Mouse (Mus musculus) heart, embryonic 13.5 days (tissue): ENCODE measurements around the gene Acvr1b. TPM values are rescaled to one million over a fixed set of nuclear protein-coding genes. Genes with fewer than 3 reads are reported as not detected.

ENCODE experiments used
- ATAC-seq: fragments of 200-750 bp; cut with Nextera tagmentation; 2 replicates; pipeline ENCODE4 v1.8.0; 2017; ENCODE audit warnings: moderate TSS enrichment; ENCODE audit not compliant: insufficient number of reproducible peaks, low FRiP score, low TSS enrichment; ENCODE audit errors: extremely low read depth
- H3K27ac ChIP-seq: fragments of 300-500 bp; sonication (generic); replicated peaks from 2 replicates; pipeline ENCODE4 v1.5.1; 2015; ENCODE audit warnings: moderate library complexity, mild to moderate bottlenecking, inconsistent platforms
- H3K27me3 ChIP-seq: fragments of 300-500 bp; sonication (generic); replicated peaks from 2 replicates; pipeline ENCODE4 v1.6.1; 2015; ENCODE audit warnings: mild to moderate bottlenecking, inconsistent platforms
- H3K36me3 ChIP-seq: fragments of 300-500 bp; sonication (generic); 2 replicates; pipeline ENCODE4 v1.6.1; 2015; ENCODE audit warnings: mild to moderate bottlenecking, inconsistent platforms
- H3K4me1 ChIP-seq: fragments of 300-500 bp; sonication (generic); 2 replicates; pipeline ENCODE4 v1.6.1; 2015; ENCODE audit warnings: inconsistent platforms
- H3K4me2 ChIP-seq: fragments of 300-500 bp; sonication (generic); 2 replicates; pipeline ENCODE4 v1.6.1; 2015; ENCODE audit warnings: inconsistent platforms, mild to moderate bottlenecking, moderate library complexity
- H3K4me3 ChIP-seq: fragments of 300-500 bp; sonication (generic); 2 replicates; pipeline ENCODE4 v1.5.1; 2015; ENCODE audit warnings: moderate library complexity, mild to moderate bottlenecking, inconsistent platforms
- H3K9ac ChIP-seq: fragments of 300-500 bp; sonication (generic); 2 replicates; pipeline ENCODE4 v1.6.1; 2015; ENCODE audit warnings: inconsistent platforms, mild to moderate bottlenecking, moderate library complexity
- H3K9me3 ChIP-seq: fragments of 300-500 bp; sonication (generic); 2 replicates; pipeline ENCODE4 v1.6.1; 2016; ENCODE audit warnings: inconsistent platforms
- WGBS: fragments of 180-500 bp; shearing (Covaris S2); methylation state at CpG from one replicate; pipeline ENCODE4 v1.1.7; 2015; ENCODE audit warnings: mixed read lengths; 5-methylcytosine and 5-hydroxymethylcytosine counted together
- polyA plus RNA-seq: library from polyadenylated mRNA; unstranded; fragments of >200 nt; fragmentation: Nextera tagmentation; extraction: Ambion mirVana; gene quantifications from 2 replicates; pipeline ENCODE4 v1.2.1, GENCODE M21; 2015

The Acvr1b gene
- polyA plus RNA-seq, 1 experiment from 2014 or later: 5.4 TPM

DNA sequence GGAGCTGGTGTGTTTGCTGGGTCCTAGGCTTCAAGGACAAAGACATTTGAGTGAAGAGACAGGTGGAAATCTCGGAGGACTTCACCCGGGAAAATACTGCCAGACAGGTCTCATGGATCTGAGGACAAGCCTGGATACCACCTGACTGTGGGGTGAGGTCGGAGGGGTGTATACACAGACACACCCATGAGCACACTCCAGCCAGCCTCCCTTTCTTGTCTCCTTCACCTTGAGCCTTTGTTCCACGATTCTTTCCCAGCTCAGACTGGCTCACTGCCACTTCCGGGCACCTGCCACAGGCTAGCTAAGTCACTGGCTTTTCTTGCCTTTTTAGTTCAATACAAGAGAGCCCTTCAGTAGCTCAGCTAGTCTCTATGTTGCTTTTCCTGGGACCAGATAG is 9.6 kb upstream of the Acvr1b start:
- H3K9me3 ChIP-seq: no peaks in the 10 kb centered on the region
- ATAC-seq: no peak
- peaks cover 41% of the 10 kb centered on the region for H3K4me1 ChIP-seq
- H3K4me3 ChIP-seq: no peak overlapping the region
- H3K27ac ChIP-seq: no peak overlapping the region
- H3K9ac ChIP-seq: no peak overlapping the region
- 41% methylated on average over 5 of the region's 5 CpGs for WGBS
- no peaks in the 10 kb centered on the region for H3K36me3 ChIP-seq
- 0 out of 2 replicates have a peak, but pooled peaks cover 12% of the 10 kb centered on the region for H3K27me3 ChIP-seq
- H3K4me2 ChIP-seq: no peak overlapping the region

DNA sequence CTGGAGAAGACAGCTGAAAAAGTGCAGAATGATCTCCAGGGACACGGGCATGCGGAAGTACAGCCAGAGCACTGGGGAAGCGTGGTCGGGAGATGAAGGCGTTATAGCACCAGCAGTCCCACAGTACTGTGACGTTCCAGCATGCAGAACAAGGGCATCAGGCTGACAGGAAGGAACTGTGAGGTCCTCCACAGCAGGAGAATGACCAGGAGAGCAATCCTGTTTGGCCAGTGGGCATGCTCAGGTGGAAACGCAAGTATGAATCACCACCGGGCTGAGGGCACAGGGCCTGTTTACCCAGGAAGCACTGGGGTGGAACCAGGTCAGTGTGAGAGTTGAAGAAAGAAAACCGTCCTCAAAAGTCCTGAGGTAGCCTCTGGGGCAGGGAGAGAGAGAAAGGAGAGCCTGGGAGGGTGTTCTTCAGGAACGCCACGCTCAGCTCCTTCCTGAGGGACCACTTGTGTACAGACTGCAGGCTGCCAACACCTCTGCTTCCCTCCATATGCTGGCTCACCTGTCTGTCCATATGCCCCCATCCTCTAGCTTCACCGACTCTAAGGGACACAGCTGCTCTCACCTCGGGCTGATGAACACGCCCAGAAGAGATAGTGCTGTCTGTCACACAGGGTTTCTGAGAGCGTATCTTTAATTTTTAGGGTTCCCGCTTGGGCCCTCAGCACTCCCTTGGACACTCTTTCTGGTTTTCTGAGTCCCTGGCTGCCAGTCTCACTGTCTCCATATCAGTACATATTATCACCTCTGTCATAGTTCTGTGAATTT is 8.0 kb upstream of the Acvr1b start:
- Histone ChIP-seq H3K36me3 (no peaks in the 10 kb centered on the region), H3K27me3 (0 out of 2 replicates have a peak, but pooled peaks cover 12% of the 10 kb centered on the region), H3K9ac (peak overlapping the region; percentile 19; the same call in 1 of the 2 replicates), H3K9me3 (no peaks in the 10 kb centered on the region), H3K4me1 (peaks cover 33% of the 10 kb centered on the region), H3K4me3 (no peak overlapping the region), H3K4me2 (no peak overlapping the region), H3K27ac (no peak overlapping the region)
- no peak for ATAC-seq
- WGBS: 46% methylated on average over 16 of the region's 16 CpGs

DNA sequence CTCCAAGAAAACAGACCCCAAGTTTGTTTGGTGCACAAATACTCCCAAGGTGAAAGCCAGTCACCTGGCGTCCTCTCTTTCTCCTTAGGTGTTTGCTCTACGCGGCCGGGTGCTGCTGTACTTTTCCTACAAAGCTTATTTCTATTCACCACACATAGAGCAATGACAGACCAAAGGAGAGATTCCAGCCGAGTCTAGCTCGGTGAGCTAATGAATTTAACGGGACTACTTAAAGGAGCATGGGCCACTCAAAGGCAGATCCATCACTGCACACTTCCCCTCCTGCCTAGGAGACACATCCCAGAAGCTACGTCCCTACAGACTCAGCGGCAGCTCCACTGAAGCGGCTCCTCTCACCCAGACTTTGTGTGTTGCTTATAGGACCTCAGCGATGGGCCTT is 6.3 kb upstream of the Acvr1b start:
- H3K4me1 ChIP-seq: peaks cover 23% of the 10 kb centered on the region
- no peak for ATAC-seq
- no peaks in the 10 kb centered on the region for H3K36me3 ChIP-seq
- 58% methylated on average over 11 of the region's 11 CpGs for WGBS
- H3K9me3 ChIP-seq: no peaks in the 10 kb centered on the region
- 0 out of 2 replicates have a peak, but pooled peaks cover 9% of the 10 kb centered on the region for H3K27me3 ChIP-seq
- H3K4me2 ChIP-seq: no peak overlapping the region
- H3K27ac ChIP-seq: no peak overlapping the region
- no peak overlapping the region for H3K4me3 ChIP-seq
- H3K9ac ChIP-seq: no peak overlapping the region

DNA sequence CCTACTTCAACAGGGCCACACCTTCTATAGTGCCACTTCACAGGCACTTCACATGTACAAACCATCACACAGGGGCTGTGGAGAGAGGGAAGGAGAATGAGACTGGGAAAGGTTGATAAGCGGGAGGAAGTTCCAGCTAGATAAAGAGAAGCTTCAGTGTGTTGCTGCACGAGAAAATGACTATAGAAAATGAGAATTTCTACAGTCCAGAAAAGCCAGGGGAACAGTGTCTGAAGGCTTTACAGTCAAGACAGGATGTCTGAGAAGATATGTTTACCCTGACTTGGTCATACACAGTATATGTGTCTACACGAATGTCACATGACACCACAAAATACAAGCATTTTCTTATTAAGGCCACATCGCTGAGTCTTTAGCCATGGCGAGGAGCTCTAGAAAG is 4.0 kb upstream of the Acvr1b start:
- 0 out of 2 replicates have a peak, but pooled peaks cover 9% of the 10 kb centered on the region for H3K27me3 ChIP-seq
- H3K27ac ChIP-seq: no peak overlapping the region
- H3K9me3 ChIP-seq: no peaks in the 10 kb centered on the region
- WGBS: 64% methylated on average over 5 of the region's 5 CpGs
- H3K9ac ChIP-seq: no peak overlapping the region
- H3K36me3 ChIP-seq: no peaks in the 10 kb centered on the region
- no peak overlapping the region for H3K4me2 ChIP-seq
- ATAC-seq: no peak
- H3K4me3 ChIP-seq: no peak overlapping the region
- H3K4me1 ChIP-seq: peaks cover 15% of the 10 kb centered on the region

DNA sequence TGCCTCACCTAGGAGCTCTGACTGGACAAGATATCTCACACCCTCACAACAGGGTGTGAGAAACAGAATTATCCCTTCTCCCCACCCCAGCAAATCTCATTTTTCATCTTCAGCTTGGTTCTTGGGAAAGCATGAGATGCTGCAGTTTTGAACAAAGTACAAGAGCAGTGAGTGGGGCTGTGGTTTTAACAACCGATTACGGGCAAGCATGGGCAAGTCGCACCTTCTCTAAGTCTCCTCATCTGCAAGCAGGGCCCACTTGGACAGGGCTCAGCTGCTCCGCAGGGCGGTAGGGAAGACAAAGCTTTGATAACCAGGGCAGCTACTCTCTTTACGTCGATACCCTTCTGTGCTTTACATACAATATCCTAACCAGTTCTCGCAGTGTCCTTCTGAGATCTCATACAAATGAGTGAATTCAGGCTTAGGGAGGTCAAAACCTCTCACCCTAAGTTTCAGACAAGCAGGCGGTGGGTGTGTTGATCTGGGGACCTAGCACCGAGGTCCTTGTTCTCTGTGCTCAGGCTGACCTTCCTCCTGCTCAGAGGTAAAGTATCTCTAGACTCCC is 3.4 kb upstream of the Acvr1b start:
- 68% methylated on average over 10 of the region's 10 CpGs for WGBS
- H3K4me2 ChIP-seq: no peak overlapping the region
- H3K27ac ChIP-seq: no peak overlapping the region
- H3K36me3 ChIP-seq: no peaks in the 10 kb centered on the region
- no peak overlapping the region for H3K4me3 ChIP-seq
- no peaks in the 10 kb centered on the region for H3K9me3 ChIP-seq
- H3K4me1 ChIP-seq: peaks cover 21% of the 10 kb centered on the region
- H3K9ac ChIP-seq: no peak overlapping the region
- ATAC-seq: no peak
- H3K27me3 ChIP-seq: 0 out of 2 replicates have a peak, but pooled peaks cover 9% of the 10 kb centered on the region

DNA sequence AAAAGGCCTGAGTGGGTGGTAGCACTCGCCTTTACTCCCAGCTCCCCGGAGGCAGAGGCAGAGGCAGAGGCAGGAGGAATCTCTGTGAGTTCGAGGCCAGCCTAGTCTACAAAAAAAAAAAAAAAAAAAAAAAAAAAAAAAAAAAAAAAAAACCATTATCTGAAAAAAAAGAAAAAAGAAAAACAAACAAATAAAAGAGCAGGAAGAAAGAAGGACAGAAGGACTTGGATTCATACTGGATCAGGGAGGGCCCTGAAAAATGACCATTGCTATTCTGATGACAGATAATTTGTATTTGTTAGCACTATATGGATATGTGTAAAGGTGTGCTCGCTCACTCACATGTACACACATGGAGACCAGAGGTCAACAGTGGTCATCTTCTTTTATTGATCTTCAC is 2.6 kb upstream of the Acvr1b start:
- Histone ChIP-seq H3K9me3 (no peaks in the 10 kb centered on the region), H3K27me3 (0 out of 2 replicates have a peak, but pooled peaks cover 6% of the 10 kb centered on the region), H3K4me1 (peaks cover 25% of the 10 kb centered on the region), H3K4me3 (no peak overlapping the region), H3K9ac (no peak overlapping the region), H3K27ac (no peak overlapping the region), H3K36me3 (no peaks in the 10 kb centered on the region), H3K4me2 (no peak overlapping the region)
- WGBS: 75% methylated on average over 4 of the region's 4 CpGs
- ATAC-seq: no peak

DNA sequence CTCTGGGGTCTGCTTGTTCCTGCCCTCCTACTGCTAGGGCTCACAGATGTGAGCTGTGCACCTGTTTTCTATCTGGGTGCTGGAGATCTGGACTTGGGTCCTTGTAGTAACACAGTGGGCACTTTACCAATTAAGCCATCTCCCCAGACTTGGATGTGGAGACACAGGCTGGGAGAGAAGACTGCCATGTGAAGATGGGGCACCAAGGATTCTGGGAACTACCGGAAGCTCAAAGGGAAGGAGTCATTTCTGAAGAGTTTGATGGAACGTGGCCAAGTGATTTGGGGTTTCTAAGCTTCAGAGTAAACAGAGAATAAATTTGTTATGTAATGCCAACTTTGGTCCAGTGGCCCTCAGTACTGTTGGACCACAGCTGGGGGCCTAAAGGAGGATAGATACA is 1.9 kb upstream of the Acvr1b start:
- Histone ChIP-seq H3K9me3 (no peaks in the 10 kb centered on the region), H3K4me2 (no peak overlapping the region), H3K4me1 (peaks cover 33% of the 10 kb centered on the region), H3K4me3 (no peak overlapping the region), H3K27me3 (0 out of 2 replicates have a peak, but pooled peaks cover 6% of the 10 kb centered on the region), H3K9ac (no peak overlapping the region), H3K27ac (no peak overlapping the region), H3K36me3 (no peaks in the 10 kb centered on the region)
- 91% methylated on average over 2 of the region's 2 CpGs for WGBS
- ATAC-seq: no peak

DNA sequence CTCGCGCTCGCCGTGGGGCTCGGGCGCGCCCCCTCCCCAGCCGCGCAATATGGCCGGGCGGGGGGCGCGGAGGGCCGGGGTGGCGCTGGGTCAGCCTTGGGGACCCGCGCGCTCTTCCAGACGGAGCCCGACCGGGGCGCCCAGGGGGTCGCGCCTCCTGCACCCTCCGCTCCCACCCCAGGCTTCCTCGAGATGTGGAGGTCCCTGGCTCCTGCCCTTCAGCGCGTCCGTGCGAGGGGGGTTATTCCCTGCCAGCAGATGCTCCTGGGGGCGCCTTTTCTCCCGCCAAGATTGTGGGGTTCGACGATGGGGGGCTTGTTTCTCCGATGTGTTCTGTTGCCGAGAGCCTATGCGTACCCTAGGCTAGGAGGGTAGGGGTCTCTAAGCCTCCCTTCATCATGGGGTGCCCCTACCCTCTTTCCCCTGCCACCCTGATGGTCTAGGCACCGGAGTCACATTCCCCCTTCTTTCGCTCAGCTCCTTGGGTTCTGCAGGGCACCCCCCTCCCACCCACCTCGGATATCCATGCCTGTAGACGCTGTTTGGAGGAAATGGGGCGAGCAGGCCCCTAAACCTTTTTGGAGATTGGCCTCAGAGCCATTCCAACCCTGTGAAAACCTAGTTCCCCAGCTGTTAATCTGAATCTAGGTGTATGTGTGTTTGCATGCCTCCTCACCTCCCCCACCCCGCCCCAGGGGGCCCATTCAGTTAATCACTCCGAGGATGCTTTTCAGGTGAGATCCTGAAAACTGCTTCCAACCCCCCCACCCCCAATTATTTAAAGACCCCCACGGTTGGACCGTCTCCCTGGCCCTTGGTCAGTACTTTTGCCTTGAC is 645 bp downstream of the Acvr1b start:
- peaks cover 57% of the 10 kb centered on the region for H3K4me1 ChIP-seq
- ATAC-seq: peak; percentile 22
- WGBS: 1% methylated on average over 25 of the region's 46 CpGs

DNA sequence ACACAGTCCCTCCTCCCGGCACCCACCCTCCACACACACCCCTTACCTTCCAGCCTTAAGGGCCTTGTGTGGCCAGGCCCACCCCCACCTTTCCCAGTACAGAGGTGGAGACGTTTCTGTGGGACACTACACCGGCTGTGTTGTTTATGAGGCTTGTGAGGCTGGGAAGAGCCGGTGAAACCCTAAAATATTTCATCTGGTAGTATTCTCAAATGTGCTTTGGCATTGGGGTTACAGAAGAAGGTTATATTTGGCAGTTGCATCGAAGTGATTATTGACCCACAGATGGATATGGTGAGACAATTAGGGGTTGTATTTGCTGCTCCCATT is 1.2 kb downstream of the Acvr1b start:
- Histone ChIP-seq H3K9ac (peak overlapping the region; percentile 98), H3K4me2 (peak overlapping the region; percentile 94), H3K4me3 (peak overlapping the region; percentile 90), H3K4me1 (peaks cover 62% of the 10 kb centered on the region), H3K36me3 (no peaks in the 10 kb centered on the region), H3K27ac (peak overlapping the region; percentile 93), H3K9me3 (no peaks in the 10 kb centered on the region), H3K27me3 (no peaks in the 10 kb centered on the region)
- WGBS: 9% methylated on average over 5 of the region's 5 CpGs
- no peak for ATAC-seq

More for the DNA sequence above, 645 bp downstream of the Acvr1b start:
- H3K27me3 ChIP-seq: no peaks in the 10 kb centered on the region
- no peaks in the 10 kb centered on the region for H3K9me3 ChIP-seq
- peak overlapping the region; percentile 94 for H3K4me2 ChIP-seq
- peak overlapping the region; percentile 90 for H3K4me3 ChIP-seq
- peak overlapping the region; percentile 93 for H3K27ac ChIP-seq
- H3K9ac ChIP-seq: peak overlapping the region; percentile 98
- H3K36me3 ChIP-seq: no peaks in the 10 kb centered on the region

DNA sequence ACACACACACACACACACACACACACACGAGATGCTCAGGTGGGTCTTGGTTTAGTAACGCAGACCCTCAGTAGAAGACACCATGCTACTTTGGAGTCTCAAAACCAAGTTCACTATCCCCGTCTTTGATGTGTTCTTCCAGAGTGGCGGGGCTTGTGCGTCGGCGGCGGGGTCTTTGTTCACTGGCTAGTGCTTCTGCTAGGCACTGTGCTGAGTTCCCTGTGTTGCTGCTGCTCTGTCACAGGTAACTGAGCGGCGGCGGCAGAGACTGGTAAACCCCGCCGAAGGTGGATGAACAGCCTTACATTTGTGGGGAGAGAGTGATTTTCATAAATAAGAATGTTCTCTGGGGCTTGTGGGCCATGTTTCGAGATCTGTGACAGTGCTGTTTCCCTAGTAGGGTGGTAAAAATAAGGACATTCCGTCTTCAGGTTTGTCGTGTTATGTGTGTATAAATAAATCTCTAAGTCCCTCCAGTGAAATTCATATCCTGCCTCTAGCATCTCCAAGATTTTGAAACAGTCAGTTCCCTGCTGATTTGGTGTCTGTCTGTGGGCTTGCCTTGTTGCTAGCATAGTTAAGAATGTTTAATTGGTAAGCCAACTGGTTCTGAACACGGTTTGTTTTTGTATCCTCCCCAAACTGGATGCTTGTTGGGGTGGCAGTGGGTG is 1.9 kb downstream of the Acvr1b start:
- Histone ChIP-seq H3K36me3 (no peaks in the 10 kb centered on the region), H3K27ac (peak overlapping the region; percentile 93), H3K27me3 (no peaks in the 10 kb centered on the region), H3K9ac (peak overlapping the region; percentile 98), H3K4me3 (peak overlapping the region; percentile 90), H3K4me2 (peak overlapping the region; percentile 94), H3K4me1 (peaks cover 69% of the 10 kb centered on the region), H3K9me3 (no peaks in the 10 kb centered on the region)
- WGBS: 20% methylated on average over 17 of the region's 17 CpGs
- ATAC-seq: no peak

DNA sequence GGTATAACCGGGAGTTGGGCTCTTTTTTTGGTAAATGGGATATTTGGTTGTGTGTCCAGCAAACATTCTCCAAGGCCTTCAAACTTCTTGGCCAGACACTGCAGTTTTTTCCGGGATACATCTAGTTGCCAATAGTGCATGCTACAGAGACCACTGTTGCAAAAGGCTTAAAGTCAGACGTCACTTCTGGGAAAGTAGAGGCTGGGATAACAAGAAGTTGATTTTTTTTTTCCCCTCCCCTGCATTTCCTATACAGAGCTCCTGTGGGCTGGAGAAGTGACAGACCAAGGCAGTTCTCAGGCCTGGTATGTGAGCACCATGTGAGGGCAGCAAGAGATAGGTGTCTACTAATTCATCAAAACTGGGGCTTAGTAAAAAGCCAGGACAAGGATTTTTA is 2.4 kb downstream of the Acvr1b start:
- peak overlapping the region; percentile 93 for H3K27ac ChIP-seq
- no peaks in the 10 kb centered on the region for H3K9me3 ChIP-seq
- H3K4me1 ChIP-seq: peaks cover 74% of the 10 kb centered on the region
- H3K36me3 ChIP-seq: no peaks in the 10 kb centered on the region
- H3K4me2 ChIP-seq: peak overlapping the region; percentile 94
- ATAC-seq: no peak
- H3K9ac ChIP-seq: peak overlapping the region; percentile 98
- 29% methylated on average over 3 of the region's 3 CpGs for WGBS
- H3K27me3 ChIP-seq: no peaks in the 10 kb centered on the region
- peak overlapping the region; percentile 90 for H3K4me3 ChIP-seq
